Mouse (Mus musculus): ENCODE results near the gene Ssbp3.
A peak's percentile ranks its signal among the peaks of the same experiment; 100 is the strongest.

DNA sequence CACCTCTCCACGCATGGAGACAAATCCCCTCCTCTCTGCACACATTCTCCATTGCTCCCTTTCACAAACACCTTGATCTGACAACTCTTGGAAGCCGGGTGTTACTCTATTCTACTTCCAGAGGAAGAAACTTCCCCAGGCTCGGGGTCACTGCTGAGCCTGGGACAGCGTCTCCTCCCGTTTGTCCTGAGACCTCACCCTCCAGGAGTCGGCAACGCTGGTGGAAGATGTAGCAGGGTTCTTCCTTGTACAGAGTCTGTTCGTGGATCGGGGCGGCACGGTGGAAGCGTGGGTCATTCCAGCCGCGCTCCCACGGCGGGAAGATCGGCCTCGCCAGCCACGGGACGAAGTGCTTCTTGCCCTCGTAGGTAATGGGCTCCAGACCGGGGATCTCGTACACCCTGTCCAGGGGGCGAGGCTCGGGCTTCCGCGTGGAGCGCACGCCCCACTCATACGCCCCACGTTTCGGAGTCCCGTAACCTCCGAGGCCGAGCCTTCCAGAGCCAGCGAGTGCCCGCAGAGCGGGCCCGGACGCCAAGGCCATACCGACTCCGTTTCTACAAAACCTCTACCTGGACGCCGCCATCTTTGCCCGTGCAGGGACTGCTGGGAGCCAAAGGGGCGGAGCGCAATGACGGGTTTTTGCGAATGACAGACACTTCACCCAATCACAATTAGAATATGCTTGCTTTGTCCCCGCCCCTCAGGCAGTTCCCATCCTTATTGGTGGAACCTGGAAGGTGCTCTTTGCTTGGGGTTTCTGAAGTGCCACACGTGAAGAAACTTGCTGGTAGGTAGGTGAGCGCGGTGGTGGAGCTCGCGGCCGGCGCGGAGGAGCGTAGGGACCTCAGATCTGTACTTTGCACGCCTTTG lies 156.0 kb downstream of the Ssbp3 start, which contains the start of the genes Mrpl37 and Cyb5rl:
- peak; percentile 59 for TF ChIP-seq POLR2A (IDR thresholded peaks at IDR 0.05; ENCODE audit: insufficient read depth, low read depth, low read length)
- no peak for TF ChIP-seq CTCF (IDR thresholded peaks at IDR 0.05; ENCODE audit: insufficient read depth, low read depth, low read length)
